Mouse (Mus musculus): Measurements from ENCODE around the gene Pla2g4b. TPM values are rescaled to one million over a fixed set of nuclear protein-coding genes. Genes with fewer than 3 reads are reported as not detected.

Pla2g4b gene
- polyA plus RNA-seq, 1 experiment from 2014 or later: 1.6 TPM

GRCm38 (mm10) chr2:120027950-120028331, 5.3 kb upstream of the Pla2g4b start:
- Histone ChIP-seq H3K9me3 (ENCODE audit: control insufficient read depth, low read length) (no peaks in the 10 kb centered on the region), H3K4me2 (ENCODE audit: low read depth) (peak overlapping the region; percentile 53), H3K27ac (ENCODE audit: low read depth, low read length) (no peak overlapping the region), H3K4me3 (ENCODE audit: low read depth, low read length) (peak overlapping the region; percentile 53), H3K27me3 (ENCODE audit: control insufficient read depth, insufficient read depth, low read length) (no peaks in the 10 kb centered on the region), H3K9ac (ENCODE audit: low read length) (peak overlapping the region; percentile 63), H3K4me1 (ENCODE audit: control insufficient read depth, insufficient read depth, low read length) (peaks cover 7% of the 10 kb centered on the region; the same call in 1 of the 2 replicates), H3K36me3 (ENCODE audit: control insufficient read depth, insufficient read depth, low read length) (peaks cover 4% of the 10 kb centered on the region; the same call in 1 of the 2 replicates)
- DNase-seq (ENCODE audit: low spot score) (peak; percentile 34), ATAC-seq (ENCODE audit: insufficient read depth, low FRiP score, low TSS enrichment) (no peak)
- WGBS: 48% methylated on average over 3 of the region's 3 CpGs

DNA sequence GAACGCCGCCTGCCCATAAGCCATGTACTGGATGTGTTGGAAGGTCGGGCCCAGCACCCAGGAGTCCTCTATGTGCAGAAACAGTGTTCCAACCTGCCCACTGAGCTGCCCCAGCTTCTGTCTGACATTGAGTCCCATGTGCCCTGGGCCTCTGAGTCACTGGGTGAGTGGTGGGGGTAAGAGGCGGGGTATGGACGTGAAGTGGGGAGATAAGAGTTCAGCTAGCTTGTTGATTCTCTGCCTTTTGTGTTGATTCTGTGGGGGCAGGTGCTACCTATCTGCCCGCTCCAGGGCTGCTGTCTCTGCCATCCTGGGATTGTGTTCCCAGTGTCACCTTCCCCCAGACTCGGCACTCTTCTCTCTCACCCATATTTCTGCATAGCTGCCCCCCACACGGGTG, 2.8 kb upstream of the Pla2g4b start:
- H3K36me3 ChIP-seq (ENCODE audit: control insufficient read depth, insufficient read depth, low read length): peaks cover 9% of the 10 kb centered on the region
- H3K4me3 ChIP-seq (ENCODE audit: low read depth, low read length): no peak overlapping the region
- H3K27me3 ChIP-seq (ENCODE audit: control insufficient read depth, insufficient read depth, low read length): no peaks in the 10 kb centered on the region
- 94% methylated on average over 8 of the region's 8 CpGs for whole genome bisulfite sequencing
- peaks cover 7% of the 10 kb centered on the region; the same call in 1 of the 2 replicates for H3K4me1 ChIP-seq (ENCODE audit: control insufficient read depth, insufficient read depth, low read length)
- ATAC-seq (ENCODE audit: insufficient read depth, low FRiP score, low TSS enrichment): no peak
- H3K9me3 ChIP-seq (ENCODE audit: control insufficient read depth, low read length): no peaks in the 10 kb centered on the region
- DNase-seq (ENCODE audit: low spot score): no peak
- H3K4me2 ChIP-seq (ENCODE audit: low read depth): no peak overlapping the region
- H3K27ac ChIP-seq (ENCODE audit: low read depth, low read length): no peak overlapping the region
- H3K9ac ChIP-seq (ENCODE audit: low read length): no peak overlapping the region

GRCm38 (mm10) chr2:120033726-120034125, 509 bp downstream of the Pla2g4b start:
- H3K9me3 ChIP-seq (ENCODE audit: control insufficient read depth, low read length): no peaks in the 10 kb centered on the region
- no peak overlapping the region for H3K4me3 ChIP-seq (ENCODE audit: low read depth, low read length)
- ATAC-seq (ENCODE audit: insufficient read depth, low FRiP score, low TSS enrichment) (no peak), DNase-seq (ENCODE audit: low spot score) (no peak)
- 93% methylated on average over 5 of the region's 5 CpGs for WGBS
- H3K27ac ChIP-seq (ENCODE audit: low read depth, low read length): no peak overlapping the region
- no peaks in the 10 kb centered on the region for H3K27me3 ChIP-seq (ENCODE audit: control insufficient read depth, insufficient read depth, low read length)
- no peak overlapping the region for H3K4me2 ChIP-seq (ENCODE audit: low read depth)
- no peaks in the 10 kb centered on the region for H3K4me1 ChIP-seq (ENCODE audit: control insufficient read depth, insufficient read depth, low read length)
- H3K36me3 ChIP-seq (ENCODE audit: control insufficient read depth, insufficient read depth, low read length): peaks cover 16% of the 10 kb centered on the region
- H3K9ac ChIP-seq (ENCODE audit: low read length): no peak overlapping the region

DNA sequence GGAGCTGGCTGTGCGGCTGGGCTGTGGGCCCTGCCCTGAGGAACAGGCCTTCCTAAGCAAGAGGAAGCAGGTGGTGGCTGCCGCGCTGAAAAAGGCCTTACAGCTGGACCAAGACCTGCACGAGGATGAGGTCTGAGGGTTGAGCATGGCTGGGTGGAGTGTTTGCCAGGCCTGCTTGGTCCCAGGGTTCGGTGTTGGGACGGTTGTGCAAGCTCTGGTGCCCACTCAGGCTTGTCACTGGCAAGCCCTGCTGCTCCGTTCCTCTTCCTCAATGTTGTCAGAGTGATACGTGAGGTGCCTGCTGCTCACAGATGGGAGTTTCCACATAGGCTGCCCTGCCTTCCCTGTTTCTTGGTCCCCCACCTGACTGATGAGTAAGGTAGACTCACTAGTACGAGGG, 4.5 kb downstream of the Pla2g4b start:
- no peak overlapping the region for H3K4me3 ChIP-seq (ENCODE audit: low read depth, low read length)
- H3K9me3 ChIP-seq (ENCODE audit: control insufficient read depth, low read length): no peaks in the 10 kb centered on the region
- no peaks in the 10 kb centered on the region for H3K27me3 ChIP-seq (ENCODE audit: control insufficient read depth, insufficient read depth, low read length)
- H3K9ac ChIP-seq (ENCODE audit: low read length): no peak overlapping the region
- H3K36me3 ChIP-seq (ENCODE audit: control insufficient read depth, insufficient read depth, low read length): peaks cover 29% of the 10 kb centered on the region
- WGBS: 89% methylated on average over 9 of the region's 9 CpGs
- DNase-seq (ENCODE audit: low spot score) (no peak), ATAC-seq (ENCODE audit: insufficient read depth, low FRiP score, low TSS enrichment) (no peak)
- no peak overlapping the region for H3K4me2 ChIP-seq (ENCODE audit: low read depth)
- H3K4me1 ChIP-seq (ENCODE audit: control insufficient read depth, insufficient read depth, low read length): no peaks in the 10 kb centered on the region
- no peak overlapping the region for H3K27ac ChIP-seq (ENCODE audit: low read depth, low read length)

DNA sequence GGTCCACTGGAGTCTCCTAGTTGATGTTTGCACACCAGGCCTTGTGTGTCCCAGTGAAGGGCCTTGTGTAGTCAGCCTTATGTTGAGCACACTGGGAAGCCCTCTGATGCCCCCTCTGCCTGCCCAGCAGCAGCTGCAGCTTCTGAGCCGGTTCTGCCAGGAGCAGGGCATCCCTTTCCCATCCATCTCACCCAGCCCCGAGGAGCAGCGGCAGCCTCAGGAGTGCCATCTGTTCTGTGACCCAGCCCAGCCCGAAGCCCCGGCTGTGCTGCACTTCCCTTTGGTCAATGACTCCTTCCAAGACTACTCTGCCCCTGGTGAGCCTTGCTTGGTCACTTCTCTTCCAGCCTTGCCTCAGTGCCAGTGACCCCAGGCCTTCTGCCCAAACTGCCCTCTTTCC, 7.8 kb downstream of the Pla2g4b start:
- H3K4me3 ChIP-seq (ENCODE audit: low read depth, low read length): no peak overlapping the region
- no peak overlapping the region for H3K4me2 ChIP-seq (ENCODE audit: low read depth)
- no peaks in the 10 kb centered on the region for H3K27me3 ChIP-seq (ENCODE audit: control insufficient read depth, insufficient read depth, low read length)
- DNase-seq (ENCODE audit: low spot score) (no peak), ATAC-seq (ENCODE audit: insufficient read depth, low FRiP score, low TSS enrichment) (no peak)
- peaks cover 24% of the 10 kb centered on the region for H3K36me3 ChIP-seq (ENCODE audit: control insufficient read depth, insufficient read depth, low read length)
- 83% methylated on average over 5 of the region's 5 CpGs for WGBS
- no peak overlapping the region for H3K9ac ChIP-seq (ENCODE audit: low read length)
- H3K27ac ChIP-seq (ENCODE audit: low read depth, low read length): no peak overlapping the region
- no peaks in the 10 kb centered on the region for H3K9me3 ChIP-seq (ENCODE audit: control insufficient read depth, low read length)
- no peaks in the 10 kb centered on the region for H3K4me1 ChIP-seq (ENCODE audit: control insufficient read depth, insufficient read depth, low read length)

- H3K27me3 ChIP-seq (ENCODE audit: control insufficient read depth, insufficient read depth, low read length): no peaks in the 10 kb centered on the region
- H3K4me2 ChIP-seq (ENCODE audit: low read depth): no peak overlapping the region
- DNase-seq (ENCODE audit: low spot score): no peak
- peaks cover 14% of the 10 kb centered on the region for H3K36me3 ChIP-seq (ENCODE audit: control insufficient read depth, insufficient read depth, low read length)
- 62% methylated on average over 4 of the region's 4 CpGs for WGBS
- H3K27ac ChIP-seq (ENCODE audit: low read depth, low read length): no peak overlapping the region
- no peaks in the 10 kb centered on the region for H3K4me1 ChIP-seq (ENCODE audit: control insufficient read depth, insufficient read depth, low read length)
- no peaks in the 10 kb centered on the region for H3K9me3 ChIP-seq (ENCODE audit: control insufficient read depth, low read length)
- H3K9ac ChIP-seq (ENCODE audit: low read length): no peak overlapping the region
- no peak overlapping the region for H3K4me3 ChIP-seq (ENCODE audit: low read depth, low read length)
- no peak for ATAC-seq (ENCODE audit: insufficient read depth, low FRiP score, low TSS enrichment)
Measured at GRCm38 (mm10) chr2:120044101-120044603, 10.9 kb downstream of the Pla2g4b start.

DNA sequence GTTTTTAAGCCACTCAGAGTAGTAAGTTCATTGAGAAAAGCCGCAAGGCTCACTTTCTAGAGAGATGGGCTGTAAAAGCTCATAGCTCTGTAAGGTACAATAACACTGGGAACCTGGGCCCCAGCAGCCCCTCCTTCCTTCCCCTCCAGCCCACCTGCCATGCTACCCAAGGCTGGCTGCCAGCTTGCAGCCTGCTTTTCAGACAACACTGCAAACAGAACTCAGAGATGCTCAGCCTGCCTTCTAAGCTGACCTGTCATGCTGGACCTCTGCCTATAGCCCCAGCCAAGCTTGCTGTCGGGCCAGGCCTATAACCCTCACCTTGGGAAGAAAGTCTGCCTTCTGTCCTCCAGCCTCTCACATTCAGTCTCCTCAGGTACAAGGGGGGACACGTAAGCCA, 11.5 kb downstream of the Pla2g4b start:
- H3K4me3 ChIP-seq (ENCODE audit: low read depth, low read length): no peak overlapping the region
- H3K9me3 ChIP-seq (ENCODE audit: control insufficient read depth, low read length): no peaks in the 10 kb centered on the region
- H3K27me3 ChIP-seq (ENCODE audit: control insufficient read depth, insufficient read depth, low read length): no peaks in the 10 kb centered on the region
- no peak overlapping the region for H3K4me2 ChIP-seq (ENCODE audit: low read depth)
- peaks cover 12% of the 10 kb centered on the region; the same call in 1 of the 2 replicates for H3K36me3 ChIP-seq (ENCODE audit: control insufficient read depth, insufficient read depth, low read length)
- no peaks in the 10 kb centered on the region for H3K4me1 ChIP-seq (ENCODE audit: control insufficient read depth, insufficient read depth, low read length)
- WGBS: 61% methylated on average over 3 of the region's 3 CpGs
- H3K27ac ChIP-seq (ENCODE audit: low read depth, low read length): no peak overlapping the region
- no peak for DNase-seq (ENCODE audit: low spot score)
- no peak overlapping the region for H3K9ac ChIP-seq (ENCODE audit: low read length)
- ATAC-seq (ENCODE audit: insufficient read depth, low FRiP score, low TSS enrichment): no peak

- Histone ChIP-seq H3K9ac (ENCODE audit: low read length) (no peak overlapping the region; the same call in 1 of the 2 replicates), H3K36me3 (ENCODE audit: control insufficient read depth, insufficient read depth, low read length) (no peaks in the 10 kb centered on the region; the same call in 1 of the 2 replicates), H3K4me2 (ENCODE audit: low read depth) (no peak overlapping the region), H3K27ac (ENCODE audit: low read depth, low read length) (no peak overlapping the region), H3K4me1 (ENCODE audit: control insufficient read depth, insufficient read depth, low read length) (no peaks in the 10 kb centered on the region), H3K4me3 (ENCODE audit: low read depth, low read length) (no peak overlapping the region), H3K9me3 (ENCODE audit: control insufficient read depth, low read length) (no peaks in the 10 kb centered on the region), H3K27me3 (ENCODE audit: control insufficient read depth, insufficient read depth, low read length) (no peaks in the 10 kb centered on the region)
- ATAC-seq (ENCODE audit: insufficient read depth, low FRiP score, low TSS enrichment): no peak
- WGBS: 72% methylated on average over 14 of the region's 14 CpGs
- DNase-seq (ENCODE audit: low spot score): no peak
Measured at GRCm38 (mm10) chr2:120046486-120047310, 13.5 kb downstream of the Pla2g4b start.

- Histone ChIP-seq H3K4me3 (ENCODE audit: low read depth, low read length) (no peak overlapping the region), H3K9ac (ENCODE audit: low read length) (no peak overlapping the region), H3K36me3 (ENCODE audit: control insufficient read depth, insufficient read depth, low read length) (no peaks in the 10 kb centered on the region), H3K4me1 (ENCODE audit: control insufficient read depth, insufficient read depth, low read length) (no peaks in the 10 kb centered on the region), H3K27ac (ENCODE audit: low read depth, low read length) (no peak overlapping the region), H3K4me2 (ENCODE audit: low read depth) (no peak overlapping the region), H3K27me3 (ENCODE audit: control insufficient read depth, insufficient read depth, low read length) (no peaks in the 10 kb centered on the region), H3K9me3 (ENCODE audit: control insufficient read depth, low read length) (no peaks in the 10 kb centered on the region)
- ATAC-seq (ENCODE audit: insufficient read depth, low FRiP score, low TSS enrichment) (no peak), DNase-seq (ENCODE audit: low spot score) (no peak)
- WGBS: 76% methylated on average over 9 of the region's 9 CpGs
Measured at GRCm38 (mm10) chr2:120048173-120048572, 15.0 kb downstream of the Pla2g4b start.
